In genomic region chr2:167949808-167950207, GRCm38 (mm10) we compare ENCODE assay signal across 10 mouse cellular contexts. TPM values are rescaled to one million over a fixed set of nuclear protein-coding genes. Genes with fewer than 3 reads are reported as not detected.
A peak's percentile ranks its signal among the peaks of the same experiment; 100 is the strongest.
DNase-seq lines count a peak whose midpoint lies in the region; ATAC-seq and TF ChIP-seq lines count a peak whose summit lies in the region.
"Had no signal": no experiment of that assay in that cellular context is flagged by ENCODE, and none has a peak within 500 bp of the region (broad histone marks: within the 10 kb centered on the region; RNA-seq: fewer than 3 reads in every experiment).

No protein-coding gene starts in this region.

- no peak overlapping the region for H3K4me3 ChIP-seq in heart, adult 2 months
- no peak overlapping the region for H3K4me3 ChIP-seq in kidney, embryonic 16.5 days (ENCODE audit: low read length)
- H3K4me3 ChIP-seq in stomach, postnatal 0 days (ENCODE audit: low read depth, low read length), result no peak overlapping the region

- H3K27ac ChIP-seq in heart, adult 2 months, result 0 out of 2 replicates have a peak overlapping the region, but pooled peaks have one; percentile 31
- peak overlapping the region; percentile 67; the same call in 1 of the 2 replicates for H3K27ac ChIP-seq in kidney, embryonic 16.5 days (ENCODE audit: low read length)
- peak overlapping the region; percentile 70 for H3K27ac ChIP-seq in stomach, postnatal 0 days (replicated peaks)

- H3K79me2 ChIP-seq in heart, adult 2 months (replicated peaks; ENCODE audit: control insufficient read depth, insufficient read depth, low read length), result no peaks in the 10 kb centered on the region; the same call in none of the 2 replicates

- peaks cover 33% of the 10 kb centered on the region for H3K4me1 ChIP-seq in heart, adult 2 months (ENCODE audit: control insufficient read depth, insufficient read depth, low read length)
- H3K4me1 ChIP-seq in kidney, embryonic 16.5 days (ENCODE audit: insufficient read depth, low read length), result peaks cover 26% of the 10 kb centered on the region
- peaks cover 19% of the 10 kb centered on the region for H3K4me1 ChIP-seq in stomach, postnatal 0 days (replicated peaks; ENCODE audit: control insufficient read depth, insufficient read depth)

- no peak overlapping the region for H3K9ac ChIP-seq in heart, adult 2 months (ENCODE audit: low read depth, low read length)
- no peak overlapping the region for H3K9ac ChIP-seq in kidney, embryonic 16.5 days (replicated peaks; ENCODE audit: low read length)
- no peak overlapping the region for H3K9ac ChIP-seq in stomach, postnatal 0 days (ENCODE audit: low read length)

- H3K4me2 ChIP-seq in kidney, embryonic 16.5 days (replicated peaks; ENCODE audit: low read depth, low read length), result no peak overlapping the region
- no peak overlapping the region for H3K4me2 ChIP-seq in stomach, postnatal 0 days (replicated peaks; ENCODE audit: low read depth)

- H3K36me3 ChIP-seq in heart, adult 2 months (ENCODE audit: control insufficient read depth, insufficient read depth, low read length), result no peaks in the 10 kb centered on the region
- no peaks in the 10 kb centered on the region for H3K36me3 ChIP-seq in kidney, embryonic 16.5 days (ENCODE audit: insufficient read depth, low read length)
- no peaks in the 10 kb centered on the region for H3K36me3 ChIP-seq in stomach, postnatal 0 days (ENCODE audit: control insufficient read depth, insufficient read depth, low read length)

- no peak for DNase-seq in heart, adult 2 months
- DNase-seq in heart, postnatal 14 days, result no peak
- DNase-seq in kidney, postnatal 36 days, result no peak
- peak; percentile 29 for DNase-seq in thymus, postnatal 14 days
- DNase-seq in thymus, postnatal 25 days, result no peak
- DNase-seq in stomach, postnatal 0 days (ENCODE audit: low spot score), result no peak
- DNase-seq in frontal cortex, postnatal 25 days (ENCODE audit: low spot score in 2 of 2), result no peak
- DNase-seq: adrenal gland, postnatal 10 days; cerebellum, postnatal 25 days had no signal

- WGBS in heart, adult 2 months, result 55% methylated on average over 2 of the region's 2 CpGs
- WGBS in kidney, embryonic 16.5 days, result 66% methylated on average over 2 of the region's 2 CpGs
- 59% methylated on average over 2 of the region's 2 CpGs for WGBS in stomach, postnatal 0 days

- no peak for TF ChIP-seq EP300 in heart, adult 2 months (IDR thresholded peaks at IDR 0.05; ENCODE audit: insufficient read depth, low read depth, low read length)
- TF ChIP-seq EP300 in stomach, postnatal 0 days (optimal IDR thresholded peaks at IDR 0.05), result no peak

- no peak for TF ChIP-seq POLR2A in heart, adult 2 months (IDR thresholded peaks at IDR 0.05; ENCODE audit: insufficient read depth, low read depth, low read length)

- ATAC-seq in kidney, embryonic 16.5 days (ENCODE audit: low FRiP score, low TSS enrichment), result no peak
- no peak for ATAC-seq in stomach, postnatal 0 days (ENCODE audit: low FRiP score, low TSS enrichment)

- no peaks in the 10 kb centered on the region for H3K9me3 ChIP-seq in kidney, embryonic 16.5 days (ENCODE audit: low read length)
- no peaks in the 10 kb centered on the region for H3K9me3 ChIP-seq in stomach, postnatal 0 days (ENCODE audit: control insufficient read depth, low read length)

- no peak for TF ChIP-seq CTCF in heart, adult 2 months (IDR thresholded peaks at IDR 0.05)
- no peak for TF ChIP-seq CTCF in stomach, postnatal 0 days (IDR thresholded peaks at IDR 0.05; ENCODE audit: low read depth)

- intact Hi-C loops in heart, adult 2 months (cut with DNase I), result no loop called here
- intact Hi-C loops in heart, postnatal 14 days (cut with DNase I), result no loop called here

- no peaks in the 10 kb centered on the region for H3K27me3 ChIP-seq in heart, adult 2 months (ENCODE audit: control insufficient read depth, insufficient read depth, low read length)
- H3K27me3 ChIP-seq in kidney, embryonic 16.5 days (ENCODE audit: insufficient read depth, low read length), result no peaks in the 10 kb centered on the region
- no peaks in the 10 kb centered on the region for H3K27me3 ChIP-seq in stomach, postnatal 0 days (ENCODE audit: control insufficient read depth, insufficient read depth, low read length)

RNA-seq across cellular contexts. Expression of gene Ptpn1, which starts 18.0 kb away (rescaled TPM):
- total RNA-seq in heart, adult 2 months (2021), result 10 to 100 TPM; 21.4 to 23.2 TPM
- 15.7 and 17.6 TPM in 2 replicates for polyA plus RNA-seq in heart, adult 2 months (2012; rRNA removed)
- total RNA-seq in heart, postnatal 14 days (2021), result 10 to 100 TPM; 24.0 to 27.8 TPM
- polyA plus RNA-seq in kidney, embryonic 16.5 days (2015; fragmentation: Nextera tagmentation; extraction: Ambion mirVana), result 56.7 and 60.0 TPM in 2 replicates
- 51.1 and 51.3 TPM in 2 replicates for polyA plus RNA-seq in stomach, postnatal 0 days (2015; fragmentation: Nextera tagmentation; extraction: Ambion mirVana)
